Mouse (Mus musculus): ENCODE results near the gene Otx2.
"Not testable (repeated sequence)": the region's sequence is repeated elsewhere in the genome, so short reads cannot be mapped to it uniquely, and the experiment has no call there.

The Otx2 gene

DNA sequence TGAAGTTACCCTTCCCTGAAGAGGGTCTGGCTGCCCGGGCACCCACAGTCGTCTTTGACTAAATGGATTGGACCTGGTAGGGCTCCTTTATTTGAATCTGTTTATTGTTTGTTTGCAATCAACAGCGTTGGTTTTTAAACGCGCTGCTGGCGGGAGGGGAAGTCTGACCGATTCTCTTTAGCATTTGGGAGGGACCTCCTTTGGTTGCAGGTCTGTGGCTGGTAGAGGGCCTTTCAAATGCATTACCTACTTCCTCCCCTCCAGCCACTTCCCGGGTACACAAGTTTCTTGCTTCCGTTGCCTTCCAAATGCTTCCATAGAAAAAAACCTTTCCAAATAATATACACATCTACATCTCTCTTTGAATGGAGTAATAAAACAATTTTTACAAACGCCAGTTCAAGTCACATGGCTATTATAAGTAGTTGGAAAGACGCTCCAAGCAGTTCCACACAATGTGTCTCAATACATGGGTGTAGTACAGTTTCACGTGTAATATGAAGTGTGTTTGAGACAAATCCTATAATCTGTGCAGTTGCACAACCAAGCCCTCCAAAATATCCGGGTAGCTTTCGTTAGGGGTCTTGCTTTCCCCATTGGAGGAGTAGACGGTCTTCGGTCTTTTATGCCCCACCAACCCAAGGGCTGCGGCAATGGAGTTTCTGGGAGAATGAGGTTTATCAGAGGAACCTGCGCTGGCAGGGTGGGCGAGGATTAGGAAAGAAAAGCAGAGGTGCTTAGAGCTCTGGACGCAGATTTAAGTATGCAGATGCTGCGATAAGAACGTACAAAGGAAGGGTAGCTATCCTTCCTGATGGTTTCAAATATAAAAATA is 19.7 kb downstream of the Otx2 start:
- in situ Hi-C loops (cut with MboI), result no loop called here

DNA sequence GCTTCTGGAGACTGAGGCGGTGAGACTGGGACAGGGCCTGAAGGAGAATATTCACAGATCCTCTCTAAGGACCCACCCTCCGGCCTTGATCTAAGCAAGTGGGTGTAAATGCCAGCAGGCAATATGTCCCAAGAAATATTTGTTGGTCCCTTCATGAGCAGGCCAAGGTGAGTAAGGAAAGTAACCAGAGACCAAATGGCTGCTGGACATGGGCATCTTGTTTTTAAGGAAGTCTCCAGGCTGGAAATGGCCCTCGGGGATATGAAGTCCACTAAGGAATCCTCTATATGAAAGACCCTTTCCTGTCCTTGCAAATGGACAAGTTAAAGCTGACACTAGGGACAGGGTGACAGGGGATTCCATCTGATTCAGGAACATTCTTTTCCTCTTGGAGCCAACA is 20.5 kb downstream of the Otx2 start:
- in situ Hi-C loops (cut with MboI), result no loop called here

DNA sequence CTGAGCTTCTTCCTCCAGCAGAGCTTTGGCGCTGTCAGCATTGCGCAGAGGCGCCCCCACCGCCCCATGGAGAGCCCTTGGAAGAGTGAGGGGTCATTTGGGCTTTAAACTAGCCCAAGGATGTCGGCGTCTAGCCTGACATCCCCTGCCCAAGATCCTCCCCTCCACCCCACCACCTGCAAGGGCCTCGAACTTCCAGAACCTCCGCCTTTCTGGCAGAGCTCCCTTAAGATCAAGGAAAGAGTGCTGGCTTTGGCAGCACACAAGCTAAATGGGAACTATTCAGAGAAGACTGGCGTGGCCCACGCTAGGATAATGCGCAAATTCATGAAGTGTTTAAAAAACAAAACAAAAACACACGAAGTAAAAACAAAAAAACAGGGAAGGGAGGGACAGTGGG is 21.4 kb downstream of the Otx2 start:
- in situ Hi-C loops (cut with MboI), result no loop called here

DNA sequence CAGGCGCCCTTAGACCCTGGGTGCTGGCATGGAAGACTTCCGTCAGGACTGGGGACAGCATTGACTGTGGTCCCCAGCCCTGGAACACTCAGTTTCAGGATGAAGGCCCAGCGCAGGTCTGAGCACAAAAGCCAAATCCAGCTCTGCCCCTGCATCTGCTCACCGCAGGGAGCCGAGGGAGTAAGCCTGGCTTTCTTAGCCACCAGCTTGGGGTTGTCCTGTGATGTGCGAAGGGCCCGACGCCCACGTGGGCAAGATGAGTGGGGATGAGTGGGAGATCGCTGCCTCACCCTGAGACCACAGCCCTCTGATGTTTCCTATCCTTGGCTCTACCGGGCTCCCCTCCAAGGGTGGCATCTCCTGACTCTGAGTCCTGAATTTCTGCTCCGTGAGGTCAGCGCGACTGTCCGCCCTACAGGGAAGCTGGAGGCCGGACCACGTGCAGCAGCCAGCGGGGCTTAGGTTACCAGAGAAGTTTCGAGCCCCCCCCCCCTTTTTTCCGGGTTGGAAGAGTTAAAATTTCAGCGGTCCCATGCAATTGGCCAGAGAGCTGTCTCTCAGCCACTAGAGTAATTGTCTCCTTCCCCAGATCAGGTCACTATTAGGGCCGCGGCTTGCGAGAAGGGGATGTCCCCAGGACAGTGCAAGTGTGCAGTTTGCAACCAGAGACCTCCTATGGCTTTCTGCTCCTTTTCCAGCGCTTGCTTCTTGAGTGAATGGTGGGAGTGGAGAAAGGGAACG is 22.0 kb downstream of the Otx2 start:
- in situ Hi-C loops (cut with MboI), result no loop called here

DNA sequence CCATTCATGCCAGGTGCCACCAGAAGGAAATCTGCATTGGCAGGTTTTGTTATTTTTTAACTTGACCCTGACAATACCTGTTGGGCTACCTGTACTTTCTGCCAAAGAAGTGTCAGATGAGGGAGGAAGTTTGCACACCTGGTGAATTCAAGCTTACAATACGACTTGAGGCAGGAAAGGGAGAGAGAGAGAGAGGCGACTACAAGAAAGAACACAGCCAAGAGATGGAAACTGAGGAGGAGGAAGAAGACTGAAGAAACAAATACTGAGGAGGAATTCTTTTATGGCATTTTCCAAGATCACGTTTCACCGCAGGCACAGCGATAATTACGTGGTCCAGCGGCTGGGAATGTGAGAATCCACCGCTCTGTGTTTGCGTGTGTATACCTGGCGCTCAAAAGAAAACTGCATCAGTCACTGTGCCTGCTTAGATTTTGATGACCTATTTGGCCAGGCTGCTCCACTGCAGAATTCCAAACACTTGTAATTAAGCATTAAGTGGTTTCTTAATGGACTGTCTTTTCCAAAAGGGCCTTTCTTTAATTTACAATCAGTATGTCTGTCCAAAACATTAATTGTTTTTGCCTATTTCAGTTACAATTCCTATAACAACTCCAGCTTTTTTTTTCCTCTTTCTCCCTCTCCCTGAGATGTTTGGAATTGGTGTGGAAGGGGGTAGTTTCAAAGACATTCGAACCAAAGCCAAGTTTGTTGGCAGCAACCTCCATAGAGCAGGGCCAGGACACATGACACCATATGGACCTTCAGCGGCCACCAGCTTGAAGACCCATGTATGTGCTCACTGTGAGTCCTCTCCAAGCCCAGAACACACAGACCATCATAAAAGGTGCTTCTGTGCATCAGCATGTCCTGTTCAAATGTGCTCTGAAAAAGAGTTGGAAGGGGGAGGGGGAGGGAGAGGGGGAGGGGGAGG is 31.9 kb downstream of the Otx2 start:
- in situ Hi-C loops (cut with MboI), result no loop called here

DNA sequence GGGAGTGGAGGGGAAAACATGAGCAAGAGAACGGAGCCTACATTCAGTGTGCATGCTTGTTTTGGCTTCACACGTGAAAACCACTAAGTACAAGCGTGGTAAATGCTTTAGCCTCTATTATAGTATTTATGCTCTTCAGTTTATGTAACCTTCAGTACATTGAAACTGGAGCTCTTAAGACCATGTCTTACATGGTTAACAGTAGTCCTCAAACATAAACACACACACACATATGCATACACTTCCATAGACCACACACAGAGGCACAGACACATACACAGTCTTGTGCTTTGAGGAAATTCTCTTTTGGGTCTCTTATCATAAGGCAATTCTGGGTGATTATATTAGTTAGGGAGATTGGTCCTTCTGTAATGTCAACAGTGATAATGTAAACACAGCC is 40.5 kb downstream of the Otx2 start:
- in situ Hi-C loops (cut with MboI), result no loop called here

DNA sequence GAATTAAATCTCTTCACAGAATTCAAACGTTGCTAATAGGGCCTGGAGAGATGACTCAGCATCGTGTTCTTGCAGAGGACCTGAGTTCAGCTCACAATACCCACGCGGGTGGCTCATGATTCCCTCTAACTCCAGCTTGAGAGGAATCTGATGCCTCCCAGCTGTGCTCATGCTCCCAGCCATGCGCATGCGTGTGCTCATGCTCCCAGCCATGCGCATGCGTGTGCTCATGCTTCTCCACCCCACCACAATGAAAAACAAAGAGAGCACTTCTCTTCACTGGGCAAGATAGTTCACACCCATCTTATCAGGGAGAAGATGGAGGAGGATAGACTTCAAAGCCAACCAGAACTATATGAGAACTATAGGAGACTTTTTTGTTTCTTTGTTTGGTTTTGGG is 41.3 kb downstream of the Otx2 start:
- in situ Hi-C loops (cut with MboI), result no loop called here

DNA sequence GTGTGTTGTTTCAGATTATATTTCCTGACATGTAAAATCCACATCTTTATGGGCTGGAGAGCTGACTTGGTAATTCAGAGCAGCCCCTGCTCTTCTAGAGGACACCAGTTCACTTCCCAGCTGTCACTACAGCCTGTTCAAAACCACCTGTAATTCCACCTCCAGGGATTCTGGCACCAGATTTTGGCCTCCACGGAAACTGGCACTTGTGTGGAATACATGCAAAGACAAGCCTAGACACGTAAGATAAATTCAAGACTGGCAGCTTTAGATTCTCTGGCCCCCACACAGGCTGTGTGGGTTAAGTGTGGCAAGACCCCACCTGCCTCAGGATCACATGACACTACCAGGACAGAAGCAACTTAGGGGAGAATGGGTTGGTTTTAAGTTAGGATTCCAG is 42.1 kb downstream of the Otx2 start:
- in situ Hi-C loops (cut with MboI), result no loop called here

DNA sequence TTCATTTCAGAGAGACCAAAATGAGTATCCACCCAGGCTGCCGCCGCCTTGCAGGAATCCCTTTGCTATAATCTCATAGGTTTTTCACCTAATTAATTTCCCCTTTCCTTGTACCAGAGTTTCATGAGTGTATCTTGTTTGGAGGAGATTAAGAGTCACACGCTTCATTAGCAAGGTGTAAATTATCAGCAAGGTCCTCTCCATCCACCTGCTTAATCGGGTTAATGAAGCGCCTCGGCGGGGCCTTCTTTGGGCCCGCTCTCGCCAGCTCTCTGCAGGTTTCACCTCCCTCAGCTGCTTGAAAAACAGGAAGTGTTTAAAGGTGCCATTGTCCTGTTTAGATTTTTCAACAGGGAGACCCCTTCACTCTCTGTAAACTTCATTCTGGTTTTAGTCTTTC is 44.2 kb downstream of the Otx2 start:
- in situ Hi-C loops (cut with MboI), result no loop called here

DNA sequence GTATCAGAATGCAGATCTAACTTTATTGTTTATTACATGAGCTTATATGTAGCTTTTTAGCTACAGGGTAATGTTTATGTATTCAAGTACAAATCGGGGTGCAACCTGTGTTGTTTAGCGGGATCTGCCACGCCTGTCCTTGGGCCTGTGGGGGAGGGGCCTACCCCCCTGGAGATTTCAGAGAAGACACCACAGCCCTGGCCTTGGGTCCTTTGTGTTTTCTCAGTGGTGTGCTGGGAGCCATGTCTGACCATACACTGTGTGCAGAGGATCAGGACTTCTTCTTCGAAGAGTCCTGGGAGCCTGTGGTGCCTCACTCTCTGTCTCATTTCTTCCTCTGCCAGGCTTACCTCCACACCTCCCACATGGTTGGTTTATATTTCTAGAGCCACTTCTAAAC is 47.3 kb downstream of the Otx2 start:
- in situ Hi-C loops (cut with MboI), result no loop called here

DNA sequence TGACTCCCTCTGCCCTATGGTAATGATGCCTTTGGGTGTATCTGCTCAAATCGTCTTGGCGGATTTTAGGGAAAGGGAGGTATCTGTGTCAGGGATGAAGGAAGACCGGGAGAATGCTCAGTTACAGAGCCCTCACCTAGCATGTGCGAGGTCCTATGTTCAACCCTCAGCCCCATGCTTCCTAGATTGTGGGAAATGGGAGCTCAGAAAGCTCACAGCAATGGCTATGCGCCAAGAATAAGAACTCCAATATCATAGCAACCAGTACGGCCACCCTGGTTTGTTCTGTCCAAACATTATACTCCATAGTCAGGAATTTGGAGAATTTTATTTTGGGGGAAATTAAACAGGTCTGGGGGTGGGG is 48.3 kb downstream of the Otx2 start:
- in situ Hi-C loops (cut with MboI), result no loop called here

DNA sequence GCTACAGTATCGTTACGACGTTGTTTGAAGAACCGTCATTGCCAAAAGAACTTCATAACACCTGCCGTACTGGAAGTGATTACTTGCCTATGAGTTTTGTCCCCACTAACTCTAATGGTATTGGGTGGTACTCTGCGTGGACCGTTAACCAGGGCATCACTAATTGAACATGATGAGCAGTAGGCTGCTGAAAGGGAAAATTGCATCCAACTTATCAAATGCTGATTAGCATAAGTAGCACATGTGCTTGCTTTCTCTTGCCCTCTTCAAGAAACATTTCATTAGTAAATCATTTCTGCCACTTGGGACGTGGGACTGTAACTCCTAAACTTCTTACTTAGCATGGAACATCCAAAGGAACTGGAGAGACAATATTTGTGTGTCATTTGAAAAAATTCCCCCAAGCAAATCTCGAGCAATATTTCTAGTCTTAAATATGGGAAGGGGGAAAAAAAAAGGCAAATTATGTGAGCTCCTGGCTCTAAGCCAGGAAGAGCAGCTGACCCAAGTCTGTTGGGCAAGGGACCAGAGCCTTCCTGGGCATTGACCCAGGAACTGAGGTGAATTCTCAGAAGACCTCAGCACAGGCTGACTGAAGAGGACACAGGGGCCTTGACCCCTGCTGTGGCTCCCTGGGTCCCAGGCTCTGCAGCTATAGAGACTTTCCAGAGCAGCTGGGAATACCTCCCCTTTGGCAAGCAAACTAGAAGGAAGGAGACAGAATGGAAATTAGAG is 48.9 kb downstream of the Otx2 start:
- in situ Hi-C loops (cut with MboI), result no loop called here

DNA sequence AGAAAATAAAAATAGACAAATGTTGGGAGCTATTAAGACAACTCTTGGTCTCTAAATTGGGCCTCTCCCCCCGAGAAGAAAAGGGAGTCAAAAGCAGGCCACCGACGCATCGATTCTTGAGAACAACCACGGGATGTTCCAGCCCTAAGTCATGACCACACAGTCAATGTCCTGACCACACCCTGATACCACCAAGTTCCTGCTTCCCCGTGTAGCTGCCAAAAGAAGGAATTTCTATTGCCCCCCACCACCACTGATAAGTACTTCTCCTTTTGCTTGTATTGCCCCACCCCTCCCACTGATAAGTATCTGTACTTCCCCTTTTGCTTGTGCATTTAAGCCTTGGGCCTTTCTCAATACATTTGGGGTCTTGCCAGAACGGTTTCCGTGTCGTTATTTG is 50.9 kb downstream of the Otx2 start:
- in situ Hi-C loops (cut with MboI), result not testable (repeated sequence)

DNA sequence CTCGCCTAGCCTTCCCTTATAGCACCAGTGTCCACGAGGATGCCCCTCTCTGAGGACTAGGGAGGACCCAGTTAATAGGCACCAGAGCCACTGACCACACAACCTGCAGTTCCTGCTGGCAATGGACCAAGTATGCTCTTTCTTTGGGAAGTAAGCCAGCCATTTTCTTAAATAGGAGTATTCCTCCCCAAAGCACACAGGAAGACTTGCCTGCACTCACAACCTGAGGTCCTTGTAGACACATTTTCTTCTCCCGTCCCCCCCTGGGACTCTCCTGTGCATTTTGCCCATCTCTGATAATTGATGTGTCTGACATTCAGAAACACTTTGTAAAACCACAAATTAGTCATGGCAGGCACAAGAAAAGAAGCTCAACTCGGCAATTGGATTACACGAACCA is 57.3 kb downstream of the Otx2 start:
- in situ Hi-C loops (cut with MboI), result no loop called here

DNA sequence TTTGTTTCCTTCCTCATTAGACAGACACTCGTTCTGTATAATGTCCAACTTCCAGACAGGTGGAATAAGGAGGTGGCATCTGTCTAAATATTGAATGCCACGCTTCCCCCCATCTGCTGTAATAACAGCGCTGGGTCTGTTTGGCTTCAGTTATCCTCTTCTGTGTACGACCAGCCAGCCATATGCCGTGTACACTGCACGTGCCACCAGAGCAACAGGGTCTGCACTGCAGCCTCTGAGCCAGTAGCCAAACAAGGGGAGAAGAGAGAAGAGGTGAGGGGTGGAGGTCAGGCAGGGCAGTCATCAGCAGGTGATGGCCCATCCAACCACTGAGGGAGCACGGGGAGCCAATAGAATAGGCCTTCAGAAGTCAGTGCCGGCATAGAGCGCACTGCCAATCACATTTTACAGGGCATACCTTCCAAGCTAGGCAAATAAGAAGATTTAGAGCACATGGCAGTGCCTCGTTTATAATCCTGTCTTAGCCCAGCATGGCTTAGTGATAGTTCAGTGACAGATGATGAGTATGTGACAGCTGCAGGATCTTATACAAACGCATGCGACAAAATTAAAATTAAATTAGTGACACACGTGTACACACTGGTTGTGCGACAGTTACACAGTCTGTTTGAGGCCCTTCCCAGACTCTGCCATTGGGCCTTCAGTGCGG is 64.8 kb downstream of the Otx2 start:
- in situ Hi-C loops (cut with MboI), result no loop called here
